Mouse (Mus musculus) neural tube, embryonic 15.5 days (tissue): ENCODE measurements around the gene Ucp3. TPM values are rescaled to one million over a fixed set of nuclear protein-coding genes. Genes with fewer than 3 reads are reported as not detected.

Experiments
- ATAC-seq: fragments of 200-750 bp; cut with Nextera tagmentation; 2 replicates; pipeline ENCODE4 v1.8.0; 2017; ENCODE audit warnings: mild to moderate bottlenecking, moderate TSS enrichment, moderate library complexity; ENCODE audit not compliant: low FRiP score
- H3K27ac ChIP-seq: fragments of 300-500 bp; sonication (generic); replicated peaks from 2 replicates; pipeline ENCODE4 v1.5.1; 2015; ENCODE audit warnings: mild to moderate bottlenecking, inconsistent platforms
- H3K27me3 ChIP-seq: fragments of 300-500 bp; sonication (generic); replicated peaks from 2 replicates; pipeline ENCODE4 v1.6.1; 2015; ENCODE audit warnings: inconsistent platforms
- H3K36me3 ChIP-seq: fragments of 300-500 bp; sonication (generic); 2 replicates; pipeline ENCODE4 v1.6.1; 2015; ENCODE audit warnings: inconsistent platforms
- H3K4me1 ChIP-seq: fragments of 300-500 bp; sonication (generic); 2 replicates; pipeline ENCODE4 v1.6.1; 2015; ENCODE audit warnings: inconsistent platforms
- H3K4me2 ChIP-seq: fragments of 300-500 bp; sonication (generic); 2 replicates; pipeline ENCODE4 v1.6.1; 2015; ENCODE audit warnings: inconsistent platforms, mild to moderate bottlenecking, moderate library complexity
- H3K4me3 ChIP-seq: fragments of 300-500 bp; sonication (generic); replicated peaks from 2 replicates; pipeline ENCODE4 v1.5.1; 2015; ENCODE audit warnings: mild to moderate bottlenecking, inconsistent platforms
- H3K9ac ChIP-seq: fragments of 300-500 bp; sonication (generic); replicated peaks from 2 replicates; pipeline ENCODE4 v1.6.1; 2015; ENCODE audit warnings: mild to moderate bottlenecking, inconsistent platforms
- H3K9me3 ChIP-seq: fragments of 300-500 bp; sonication (generic); replicated peaks from 2 replicates; pipeline ENCODE4 v1.6.1; 2016; ENCODE audit warnings: inconsistent platforms
- whole genome bisulfite sequencing: fragments of 180-500 bp; shearing (Covaris S2); methylation state at CpG from one replicate; pipeline ENCODE4 v1.1.7; 2015; ENCODE audit warnings: mixed read lengths; 5-methylcytosine and 5-hydroxymethylcytosine counted together
- polyA plus RNA-seq: library from polyadenylated mRNA; unstranded; fragments of >200 nt; fragmentation: Nextera tagmentation; extraction: Ambion mirVana; gene quantifications from 2 replicates; pipeline ENCODE4 v1.2.1, GENCODE M21; 2015

The Ucp3 gene
- polyA plus RNA-seq, 1 experiment from 2014 or later = not detected

GRCm38 (mm10) chr7:100501027-100501843 lies 28.4 kb downstream of the Ucp3 start:
- Histone ChIP-seq H3K4me1 (peaks cover 3% of the 10 kb centered on the region), H3K4me2 (no peak overlapping the region), H3K4me3 (no peak overlapping the region), H3K27ac (no peak overlapping the region), H3K9me3 (no peaks in the 10 kb centered on the region), H3K9ac (no peak overlapping the region), H3K27me3 (no peaks in the 10 kb centered on the region), H3K36me3 (no peaks in the 10 kb centered on the region)
- ATAC-seq = no peak
- WGBS = 71% methylated on average over 6 of the region's 6 CpGs

GRCm38 (mm10) chr7:100501844-100502373 lies 29.1 kb downstream of the Ucp3 start:
- Histone ChIP-seq H3K4me2 (no peak overlapping the region), H3K27ac (no peak overlapping the region), H3K4me1 (no peaks in the 10 kb centered on the region), H3K36me3 (no peaks in the 10 kb centered on the region), H3K4me3 (no peak overlapping the region), H3K27me3 (no peaks in the 10 kb centered on the region), H3K9me3 (no peaks in the 10 kb centered on the region), H3K9ac (no peak overlapping the region)
- WGBS = 71% methylated on average over 2 of the region's 2 CpGs
- no peak for ATAC-seq

- no peak overlapping the region for H3K4me2 ChIP-seq
- ATAC-seq = no peak
- H3K4me1 ChIP-seq = no peaks in the 10 kb centered on the region
- H3K4me3 ChIP-seq = no peak overlapping the region
- H3K9ac ChIP-seq = no peak overlapping the region
- no peak overlapping the region for H3K27ac ChIP-seq
- no peaks in the 10 kb centered on the region for H3K9me3 ChIP-seq
- H3K36me3 ChIP-seq = no peaks in the 10 kb centered on the region
- WGBS = 88% methylated on average over 7 of the region's 7 CpGs
- no peaks in the 10 kb centered on the region for H3K27me3 ChIP-seq
These were observed 29.7 kb downstream of the Ucp3 start for GRCm38 (mm10) chr7:100502374-100502922.

GRCm38 (mm10) chr7:100503076-100503475 lies 30.3 kb downstream of the Ucp3 start:
- H3K9ac ChIP-seq = no peak overlapping the region
- 88% methylated on average over 5 of the region's 5 CpGs for WGBS
- H3K4me3 ChIP-seq = no peak overlapping the region
- H3K27ac ChIP-seq = no peak overlapping the region
- no peak overlapping the region for H3K4me2 ChIP-seq
- no peaks in the 10 kb centered on the region for H3K4me1 ChIP-seq
- H3K27me3 ChIP-seq = no peaks in the 10 kb centered on the region
- no peaks in the 10 kb centered on the region for H3K9me3 ChIP-seq
- ATAC-seq = no peak
- no peaks in the 10 kb centered on the region for H3K36me3 ChIP-seq

- Histone ChIP-seq H3K4me2 (no peak overlapping the region), H3K36me3 (no peaks in the 10 kb centered on the region), H3K9ac (no peak overlapping the region), H3K4me3 (no peak overlapping the region), H3K4me1 (peaks cover 3% of the 10 kb centered on the region; the same call in 1 of the 2 replicates), H3K27me3 (no peaks in the 10 kb centered on the region), H3K27ac (no peak overlapping the region), H3K9me3 (no peaks in the 10 kb centered on the region)
- ATAC-seq = no peak
- 87% methylated on average over 13 of the region's 13 CpGs for WGBS
These were observed 32.1 kb downstream of the Ucp3 start for GRCm38 (mm10) chr7:100504740-100505487.

- ATAC-seq = no peak
- 75% methylated on average over 4 of the region's 4 CpGs for WGBS
- no peak overlapping the region for H3K4me3 ChIP-seq
These were observed 33.7 kb downstream of the Ucp3 start for GRCm38 (mm10) chr7:100506494-100506893.

GRCm38 (mm10) chr7:100508670-100509069 lies 35.9 kb downstream of the Ucp3 start:
- 43% methylated on average over 3 of the region's 3 CpGs for WGBS
- Histone ChIP-seq H3K27me3 (no peaks in the 10 kb centered on the region), H3K4me3 (no peak overlapping the region), H3K9me3 (no peaks in the 10 kb centered on the region), H3K27ac (no peak overlapping the region), H3K4me1 (peaks cover 3% of the 10 kb centered on the region; the same call in 1 of the 2 replicates), H3K36me3 (no peaks in the 10 kb centered on the region), H3K9ac (no peak overlapping the region), H3K4me2 (no peak overlapping the region)
- ATAC-seq = no peak

More at GRCm38 (mm10) chr7:100506494-100506893, 33.7 kb downstream of the Ucp3 start:
- Histone ChIP-seq H3K9ac (no peak overlapping the region), H3K36me3 (no peaks in the 10 kb centered on the region), H3K4me2 (no peak overlapping the region), H3K4me1 (peaks cover 3% of the 10 kb centered on the region; the same call in 1 of the 2 replicates), H3K27ac (no peak overlapping the region), H3K9me3 (no peaks in the 10 kb centered on the region), H3K27me3 (no peaks in the 10 kb centered on the region)

GRCm38 (mm10) chr7:100511602-100512001 lies 38.8 kb downstream of the Ucp3 start:
- no peak overlapping the region for H3K9ac ChIP-seq
- no peak overlapping the region for H3K27ac ChIP-seq
- ATAC-seq = no peak
- H3K36me3 ChIP-seq = no peaks in the 10 kb centered on the region
- no peak overlapping the region for H3K4me2 ChIP-seq
- peaks cover 7% of the 10 kb centered on the region; the same call in 1 of the 2 replicates for H3K4me1 ChIP-seq
- 87% methylated on average over 8 of the region's 8 CpGs for whole genome bisulfite sequencing
- no peak overlapping the region for H3K4me3 ChIP-seq
- H3K9me3 ChIP-seq = no peaks in the 10 kb centered on the region
- H3K27me3 ChIP-seq = no peaks in the 10 kb centered on the region

GRCm38 (mm10) chr7:100514573-100514972 lies 41.8 kb downstream of the Ucp3 start, which contains the start of gene Dnajb13:
TSS of gene Dnajb13 (minus strand) at chr7:100514960.
- peak; percentile 76; the same call in 1 of the 2 replicates for ATAC-seq

GRCm38 (mm10) chr7:100520204-100520603 lies 47.4 kb downstream of the Ucp3 start:
- no peaks in the 10 kb centered on the region for H3K36me3 ChIP-seq
- no peaks in the 10 kb centered on the region for H3K27me3 ChIP-seq
- no peak overlapping the region for H3K4me3 ChIP-seq
- H3K9ac ChIP-seq = no peak overlapping the region
- H3K4me2 ChIP-seq = no peak overlapping the region
- no peaks in the 10 kb centered on the region for H3K4me1 ChIP-seq
- 71% methylated on average over 7 of the region's 7 CpGs for WGBS
- H3K27ac ChIP-seq = no peak overlapping the region
- H3K9me3 ChIP-seq = no peaks in the 10 kb centered on the region
- no peak for ATAC-seq

More at GRCm38 (mm10) chr7:100514573-100514972, 41.8 kb downstream of the Ucp3 start, which contains the start of gene Dnajb13:
- H3K36me3 ChIP-seq = no peaks in the 10 kb centered on the region
- H3K27ac ChIP-seq = no peak within 1 kb of the TSS
- no peak within 1 kb of the TSS for H3K9ac ChIP-seq
- peaks cover 4% of the 10 kb centered on the region; the same call in 1 of the 2 replicates for H3K4me1 ChIP-seq
- peak within 1 kb of the TSS; percentile 35 for H3K4me2 ChIP-seq
- no peaks in the 10 kb centered on the region for H3K9me3 ChIP-seq
- H3K27me3 ChIP-seq = no peaks in the 10 kb centered on the region
- 39% methylated on average over 11 of the region's 11 CpGs for WGBS
- H3K4me3 ChIP-seq = no peak within 1 kb of the TSS

- Histone ChIP-seq H3K27ac (no peak overlapping the region), H3K27me3 (no peaks in the 10 kb centered on the region), H3K4me3 (no peak overlapping the region), H3K9ac (no peak overlapping the region), H3K36me3 (no peaks in the 10 kb centered on the region), H3K4me1 (no peaks in the 10 kb centered on the region), H3K4me2 (peak overlapping the region; percentile 20; the same call in 1 of the 2 replicates), H3K9me3 (no peaks in the 10 kb centered on the region)
- 23% methylated on average over 10 of the region's 10 CpGs for WGBS
- ATAC-seq = peak; percentile 59
These were observed 48.0 kb downstream of the Ucp3 start for GRCm38 (mm10) chr7:100520663-100521285.
